Mouse (Mus musculus): ENCODE results near the gene Mthfd1. TPM values are rescaled to one million over a fixed set of nuclear protein-coding genes. Genes with fewer than 3 reads are reported as not detected.

Gene Mthfd1
- total and polyA plus RNA-seq, 3 experiments: 110 to 133 (median 112) TPM

DNA sequence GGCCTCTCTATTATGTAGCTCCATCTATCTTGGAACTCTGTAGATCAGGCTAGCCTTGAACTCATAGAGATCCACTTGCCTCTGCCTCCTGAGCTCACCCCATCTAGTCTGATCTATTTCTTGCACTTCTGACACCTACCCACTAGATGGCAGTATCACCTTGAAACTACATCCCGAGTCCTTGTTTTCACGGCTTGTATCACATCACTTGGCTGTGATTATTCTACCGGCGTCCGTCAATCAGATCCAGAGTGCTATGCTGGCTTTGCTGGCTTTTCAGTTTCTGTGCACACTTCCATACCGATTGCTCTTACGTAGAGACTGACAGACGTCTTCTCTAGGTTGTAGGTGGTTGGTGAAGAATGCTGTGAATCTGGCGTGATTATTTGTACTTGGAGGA is 11.8 kb downstream of the Mthfd1 start:
- H3K36me3 ChIP-seq (replicated peaks in 1 of 2; ENCODE audit: control insufficient read depth in 1 of 2, insufficient read depth in 1 of 2, low read length in 1 of 2): peaks cover 31 to 89% of the 10 kb centered on the region in 2 experiments
- no peak overlapping the region for H3K27ac ChIP-seq (ENCODE audit: insufficient read depth, low read depth)
- no peaks in the 10 kb centered on the region for H3K9me3 ChIP-seq (replicated peaks; ENCODE audit: low read length)
- dilution Hi-C loops (cut with MboI; ENCODE audit: extremely low pct_ligation_motif_present, extremely low pct_unique_long_range_greater_than_20kb, low sequenced_read_pairs) (no loop called here), in situ Hi-C loops (cut with MboI; ENCODE audit: low pct_ligation_motif_present, low pct_unique_long_range_greater_than_20kb, low sequenced_read_pairs) (loop anchor here (10.0 kb wide), 1 partner anchor 68 kb away; no protein-coding TSS in a partner anchor)
- H3K4me3 ChIP-seq (replicated peaks in 1 of 3; ENCODE audit: low read depth in 2 of 3, low read length in 2 of 3, poor library complexity in 1 of 3): no peak overlapping the region
- no peak overlapping the region for H3K9ac ChIP-seq (ENCODE audit: insufficient read depth, low read depth)
- no peak overlapping the region for H3K4me2 ChIP-seq (ENCODE audit: insufficient read depth, low read depth, poor library complexity, severe bottlenecking)
- peak; percentile 71 for DNase-seq (ENCODE audit: extremely low read depth)
- peaks cover 2 to 32% of the 10 kb centered on the region in 2 experiments; a peak in 2 of 4 replicates for H3K4me1 ChIP-seq (ENCODE audit: control insufficient read depth in 1 of 2, insufficient read depth in 2 of 2)
- TF ChIP-seq CTCF (conservative IDR thresholded peaks at IDR 0.05 in 1 of 2, IDR thresholded peaks at IDR 0.05 in 1 of 2; ENCODE audit: low read depth in 2 of 2, low read length in 2 of 2) (peak; percentile 69 to 70), MAFK (IDR thresholded peaks at IDR 0.05; ENCODE audit: insufficient replicate concordance, low read length) (no peak), UBTF (IDR thresholded peaks at IDR 0.05; ENCODE audit: low read depth, low read length) (no peak), USF2 (conservative IDR thresholded peaks at IDR 0.05; ENCODE audit: low read depth, low read length) (no peak), RAD21 (IDR thresholded peaks at IDR 0.05; ENCODE audit: low read depth, low read length) (peak; percentile 52), SMC3 (IDR thresholded peaks at IDR 0.05; ENCODE audit: low read depth, low read length) (peak; percentile 50; the same call in 1 of the 2 replicates), MAZ (IDR thresholded peaks at IDR 0.05; ENCODE audit: low read depth, low read length) (no peak)
- H3K27me3 ChIP-seq (replicated peaks): no peaks in the 10 kb centered on the region
- H3K79me2 ChIP-seq (replicated peaks; ENCODE audit: control insufficient read depth, extremely low read depth, insufficient read depth, poor library complexity, severe bottlenecking): peaks cover 79% of the 10 kb centered on the region

DNA sequence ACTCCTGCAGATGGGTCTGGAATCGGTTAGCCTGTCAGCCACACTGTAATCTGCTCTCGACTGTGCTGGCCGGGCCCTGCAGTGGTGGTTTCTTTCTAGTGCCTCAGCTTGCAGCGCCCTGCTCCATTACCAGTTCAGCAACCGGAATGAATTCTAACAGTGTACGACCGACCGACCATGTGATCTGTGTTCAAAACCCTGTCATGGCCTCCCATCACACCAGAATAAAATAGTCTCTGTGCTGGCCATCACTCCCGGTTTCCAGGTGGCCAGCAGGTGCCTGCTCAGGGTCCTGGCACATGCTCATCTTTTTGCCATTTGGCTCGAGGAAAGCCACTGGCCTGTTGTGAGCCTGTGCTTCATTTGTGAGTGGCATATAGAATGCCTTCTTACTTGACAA is 13.6 kb downstream of the Mthfd1 start:
- no peak for DNase-seq (ENCODE audit: extremely low read depth)
- Histone ChIP-seq H3K9ac (ENCODE audit: insufficient read depth, low read depth) (no peak overlapping the region), H3K4me1 (ENCODE audit: control insufficient read depth in 1 of 2, insufficient read depth in 2 of 2) (peaks cover 2 to 15% of the 10 kb centered on the region in 2 experiments; a peak in 2 of 4 replicates), H3K4me2 (ENCODE audit: insufficient read depth, low read depth, poor library complexity, severe bottlenecking) (no peak overlapping the region), H3K9me3 (replicated peaks; ENCODE audit: low read length) (no peaks in the 10 kb centered on the region), H3K79me2 (replicated peaks; ENCODE audit: control insufficient read depth, extremely low read depth, insufficient read depth, poor library complexity, severe bottlenecking) (peaks cover 61% of the 10 kb centered on the region), H3K27ac (ENCODE audit: insufficient read depth, low read depth) (no peak overlapping the region), H3K4me3 (replicated peaks in 1 of 3; ENCODE audit: low read depth in 2 of 3, low read length in 2 of 3, poor library complexity in 1 of 3) (no peak overlapping the region), H3K36me3 (replicated peaks in 1 of 2; ENCODE audit: control insufficient read depth in 1 of 2, insufficient read depth in 1 of 2, low read length in 1 of 2) (peaks cover 38 to 86% of the 10 kb centered on the region in 2 experiments), H3K27me3 (replicated peaks) (no peaks in the 10 kb centered on the region)
- in situ Hi-C loops (cut with MboI; ENCODE audit: low pct_ligation_motif_present, low pct_unique_long_range_greater_than_20kb, low sequenced_read_pairs): loop anchor here (10.0 kb wide), 1 partner anchor 66 kb away; no protein-coding TSS in a partner anchor
- dilution Hi-C loops (cut with MboI; ENCODE audit: extremely low pct_ligation_motif_present, extremely low pct_unique_long_range_greater_than_20kb, low sequenced_read_pairs): no loop called here
- no peak for TF ChIP-seq MAFK (IDR thresholded peaks at IDR 0.05; ENCODE audit: insufficient replicate concordance, low read length)
- TF ChIP-seq ELF1 (IDR thresholded peaks at IDR 0.05; ENCODE audit: low read depth, low read length): no peak
- no peak for TF ChIP-seq USF1 (IDR thresholded peaks at IDR 0.05; ENCODE audit: low read depth, low read length)
- no peak for TF ChIP-seq EP300 (IDR thresholded peaks at IDR 0.05; ENCODE audit: low read length)

DNA sequence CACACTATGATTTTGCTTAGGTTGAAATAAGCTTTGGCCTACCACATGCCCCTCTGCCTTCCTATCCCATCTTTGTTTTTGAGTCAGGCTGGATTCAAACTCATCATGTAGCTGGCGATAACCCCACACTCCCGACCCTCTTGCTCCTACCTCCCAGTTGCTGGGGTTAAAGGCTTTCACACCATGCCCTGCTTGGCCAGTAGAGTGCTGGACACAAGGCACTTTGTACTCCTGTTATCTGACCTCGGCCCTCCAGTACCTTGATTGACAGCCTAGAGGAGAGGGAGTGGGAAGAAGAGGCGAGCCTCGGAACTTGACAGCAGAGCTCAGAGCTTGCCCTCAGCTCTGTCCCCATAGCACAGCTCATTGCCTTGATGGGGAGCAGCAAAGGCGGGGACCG is 14.1 kb downstream of the Mthfd1 start:
- Histone ChIP-seq H3K9ac (ENCODE audit: insufficient read depth, low read depth) (no peak overlapping the region), H3K27ac (ENCODE audit: insufficient read depth, low read depth) (no peak overlapping the region), H3K27me3 (replicated peaks) (no peaks in the 10 kb centered on the region), H3K4me1 (ENCODE audit: control insufficient read depth in 1 of 2, insufficient read depth in 2 of 2) (peaks cover 2 to 10% of the 10 kb centered on the region in 2 experiments; a peak in 2 of 4 replicates), H3K9me3 (replicated peaks; ENCODE audit: low read length) (no peaks in the 10 kb centered on the region), H3K79me2 (replicated peaks; ENCODE audit: control insufficient read depth, extremely low read depth, insufficient read depth, poor library complexity, severe bottlenecking) (peaks cover 56% of the 10 kb centered on the region), H3K4me3 (replicated peaks in 1 of 3; ENCODE audit: low read depth in 2 of 3, low read length in 2 of 3, poor library complexity in 1 of 3) (no peak overlapping the region), H3K36me3 (replicated peaks in 1 of 2; ENCODE audit: control insufficient read depth in 1 of 2, insufficient read depth in 1 of 2, low read length in 1 of 2) (peaks cover 41 to 87% of the 10 kb centered on the region in 2 experiments), H3K4me2 (ENCODE audit: insufficient read depth, low read depth, poor library complexity, severe bottlenecking) (no peak overlapping the region)
- no peak for TF ChIP-seq SIN3A (IDR thresholded peaks at IDR 0.05; ENCODE audit: low read length)
- TF ChIP-seq NRF1 (IDR thresholded peaks at IDR 0.05; ENCODE audit: low read depth, low read length): no peak
- TF ChIP-seq ZKSCAN1 (IDR thresholded peaks at IDR 0.05; ENCODE audit: borderline replicate concordance, low read depth, low read length): no peak
- TF ChIP-seq ZNF384 (IDR thresholded peaks at IDR 0.05; ENCODE audit: low read depth, low read length): no peak
- TF ChIP-seq ZMIZ1 (IDR thresholded peaks at IDR 0.05; ENCODE audit: low read depth, low read length): no peak
- TF ChIP-seq MAX (IDR thresholded peaks at IDR 0.05; ENCODE audit: low read length): no peak
- TF ChIP-seq USF2 (conservative IDR thresholded peaks at IDR 0.05; ENCODE audit: low read depth, low read length): no peak
- no peak for TF ChIP-seq NELFE (IDR thresholded peaks at IDR 0.05; ENCODE audit: low read depth, low read length)
- no peak for TF ChIP-seq POLR2AphosphoS2 (IDR thresholded peaks at IDR 0.05; ENCODE audit: low read depth, low read length)
- dilution Hi-C loops (cut with MboI; ENCODE audit: extremely low pct_ligation_motif_present, extremely low pct_unique_long_range_greater_than_20kb, low sequenced_read_pairs) (no loop called here), in situ Hi-C loops (cut with MboI; ENCODE audit: low pct_ligation_motif_present, low pct_unique_long_range_greater_than_20kb, low sequenced_read_pairs) (loop anchor here (10.0 kb wide), 1 partner anchor 66 kb away; no protein-coding TSS in a partner anchor)
- DNase-seq (ENCODE audit: extremely low read depth): no peak

All from CH12.LX (cell line).